Mouse (Mus musculus) megakaryocyte-erythroid progenitor cell, adult 5-6 weeks (primary cell): ENCODE data around the gene Pcbp1. TPM values are rescaled to one million over a fixed set of nuclear protein-coding genes. Genes with fewer than 3 reads are reported as not detected.

Experiments
- total RNA-seq, 2 experiments: library from RNA; stranded (forward) in 1 of 2; stranded (reverse) in 1 of 2; fragments of 200-1000, 215-1000 nt in 1 of 2; fragments of >200 nt in 1 of 2; fragmentation: Nextera tagmentation in 1 of 2; gene quantifications; 2 replicates each; pipeline ENCODE4 v1.2.3; 2014 to 2017

Pcbp1 gene
- total RNA-seq, 2 experiments from 2014 or later, result 118 to 289 TPM

Other genes with a start within 250 kb of the Pcbp1 start
- 40.6 and 40.9 TPM in 2 replicates for gene Fam136a, start 160.7 kb downstream of the Pcbp1 start, total RNA-seq (2014; fragmentation: Nextera tagmentation)
- gene Fam136a, start 160.7 kb downstream of the Pcbp1 start, total RNA-seq (2017), result 74.9 and 88.5 TPM in 2 replicates
- 665 and 676 TPM in 2 replicates for gene Snrpg, start 155.0 kb downstream of the Pcbp1 start, total RNA-seq (2014; fragmentation: Nextera tagmentation)
- 44.6 and 66.9 TPM in 2 replicates for gene Snrpg, start 155.0 kb downstream of the Pcbp1 start, total RNA-seq (2017)
- gene Pcyox1, start 129.2 kb downstream of the Pcbp1 start, total RNA-seq (2014; fragmentation: Nextera tagmentation), result 14.1 and 15.5 TPM in 2 replicates
- 34.3 and 40.4 TPM in 2 replicates for gene Pcyox1, start 129.2 kb downstream of the Pcbp1 start, total RNA-seq (2017)
- gene Tia1, start 122.1 kb downstream of the Pcbp1 start, total RNA-seq (2014; fragmentation: Nextera tagmentation), result 92.4 and 94.8 TPM in 2 replicates
- 42.8 and 85.8 TPM in 2 replicates for gene Tia1, start 122.1 kb downstream of the Pcbp1 start, total RNA-seq (2017)
- not detected in 2 replicates for gene Gm44790, start 99.7 kb downstream of the Pcbp1 start, total RNA-seq (2014; fragmentation: Nextera tagmentation)
- gene Gm44790, start 99.7 kb downstream of the Pcbp1 start, total RNA-seq (2017), result 4.9 TPM in 1 of 2 replicates, not detected in the other
- 29.8 and 33.8 TPM in 2 replicates for gene C87436, start 87.9 kb downstream of the Pcbp1 start, total RNA-seq (2014; fragmentation: Nextera tagmentation)
- 12.4 and 21.9 TPM in 2 replicates for gene C87436, start 87.9 kb downstream of the Pcbp1 start, total RNA-seq (2017)
- not detected in 2 replicates for gene Asprv1, start 101.8 kb upstream of the Pcbp1 start, total RNA-seq (2014; fragmentation: Nextera tagmentation)
- not detected in 2 replicates for gene Asprv1, start 101.8 kb upstream of the Pcbp1 start, total RNA-seq (2017)
- 7.6 and 19.5 TPM in 2 replicates for gene Mxd1, start 142.8 kb upstream of the Pcbp1 start, total RNA-seq (2014; fragmentation: Nextera tagmentation)
- gene Mxd1, start 142.8 kb upstream of the Pcbp1 start, total RNA-seq (2017), result 14.9 and 16.2 TPM in 2 replicates
- 75.7 and 89.2 TPM in 2 replicates for gene Snrnp27, start 158.2 kb upstream of the Pcbp1 start, total RNA-seq (2014; fragmentation: Nextera tagmentation)
- 127 and 139 TPM in 2 replicates for gene Snrnp27, start 158.2 kb upstream of the Pcbp1 start, total RNA-seq (2017)
- gene Gmcl1, start 207.1 kb upstream of the Pcbp1 start, total RNA-seq (2014; fragmentation: Nextera tagmentation), result 18.7 and 28.4 TPM in 2 replicates
- gene Gmcl1, start 207.1 kb upstream of the Pcbp1 start, total RNA-seq (2017), result 23.4 and 23.7 TPM in 2 replicates